Mouse (Mus musculus): ENCODE data around the gene Nrn1l. TPM values are rescaled to one million over a fixed set of nuclear protein-coding genes. Genes with fewer than 3 reads are reported as not detected.
A peak's percentile ranks its signal among the peaks of the same experiment; 100 is the strongest.

The Nrn1l gene
- polyA plus RNA-seq, 2 experiments = 0.22 TPM; not detected in 1

GRCm38 (mm10) chr8:105855248-105856167 lies 37.9 kb upstream of the Nrn1l start:
- Histone ChIP-seq H3K36me3 (replicated peaks; ENCODE audit: control insufficient read depth, insufficient read depth, low read depth) (no peaks in the 10 kb centered on the region; the same call in 1 of the 2 replicates), H3K9me3 (ENCODE audit: control insufficient read depth, low read length) (no peaks in the 10 kb centered on the region), H3K27me3 (ENCODE audit: control insufficient read depth, insufficient read depth, low read length) (no peaks in the 10 kb centered on the region), H3K27ac (peak overlapping the region; percentile 71), H3K4me2 (ENCODE audit: low read depth) (peak overlapping the region; percentile 99), H3K4me3 (ENCODE audit: insufficient read depth in 1 of 2, low read depth in 2 of 2, low read length in 2 of 2) (peak overlapping the region; percentile 70 to 72), H3K4me1 (replicated peaks; ENCODE audit: control insufficient read depth in 2 of 2, insufficient read depth in 2 of 2, low read length in 1 of 2) (peaks cover 37 to 41% of the 10 kb centered on the region in 2 experiments), H3K9ac (replicated peaks) (peak overlapping the region; percentile 85)
- WGBS (ENCODE audit: insufficient replicate concordance) = under 1% methylated on average over 71 of the region's 71 CpGs
- ATAC-seq (ENCODE audit: insufficient read depth) = peak; percentile 40
- TF ChIP-seq CTCF (IDR thresholded peaks at IDR 0.05; ENCODE audit: low read depth) (no peak; the same call in 1 of the 2 replicates), EP300 (IDR thresholded peaks at IDR 0.05; ENCODE audit: low read depth) (no peak)
- no peak for DNase-seq (ENCODE audit: low read depth in 3 of 3, low spot score in 3 of 3)

- H3K9me3 ChIP-seq (ENCODE audit: control insufficient read depth, low read length) = no peaks in the 10 kb centered on the region
- no peaks in the 10 kb centered on the region for H3K27me3 ChIP-seq (ENCODE audit: control insufficient read depth, insufficient read depth, low read length)
- DNase-seq (ENCODE audit: low read depth in 3 of 3, low spot score in 3 of 3) (no peak), ATAC-seq (ENCODE audit: insufficient read depth) (no peak)
- peak overlapping the region; percentile 85 for H3K9ac ChIP-seq (replicated peaks)
- TF ChIP-seq CTCF (IDR thresholded peaks at IDR 0.05; ENCODE audit: low read depth) (no peak), EP300 (IDR thresholded peaks at IDR 0.05; ENCODE audit: low read depth) (no peak)
- no peaks in the 10 kb centered on the region; the same call in 1 of the 2 replicates for H3K36me3 ChIP-seq (replicated peaks; ENCODE audit: control insufficient read depth, insufficient read depth, low read depth)
- peak overlapping the region; percentile 99 for H3K4me2 ChIP-seq (ENCODE audit: low read depth)
- H3K27ac ChIP-seq = peak overlapping the region; percentile 71
- H3K4me1 ChIP-seq (replicated peaks; ENCODE audit: control insufficient read depth in 2 of 2, insufficient read depth in 2 of 2, low read length in 1 of 2) = peaks cover 34 to 37% of the 10 kb centered on the region in 2 experiments
- WGBS (ENCODE audit: insufficient replicate concordance) = 15% methylated on average over 15 of the region's 15 CpGs
- H3K4me3 ChIP-seq (ENCODE audit: insufficient read depth in 1 of 2, low read depth in 2 of 2, low read length in 2 of 2) = peak overlapping the region; percentile 70 to 72
Measured at GRCm38 (mm10) chr8:105856168-105856835, 37.1 kb upstream of the Nrn1l start.

- no peaks in the 10 kb centered on the region; the same call in 1 of the 2 replicates for H3K36me3 ChIP-seq (replicated peaks; ENCODE audit: control insufficient read depth, insufficient read depth, low read depth)
- no peak for DNase-seq (ENCODE audit: low read depth in 3 of 3, low spot score in 3 of 3)
- H3K27ac ChIP-seq = peak overlapping the region; percentile 76
- ATAC-seq (ENCODE audit: insufficient read depth) = no peak
- H3K4me3 ChIP-seq (ENCODE audit: insufficient read depth in 1 of 2, low read depth in 2 of 2, low read length in 2 of 2) = no peak overlapping the region
- H3K9me3 ChIP-seq (ENCODE audit: control insufficient read depth, low read length) = no peaks in the 10 kb centered on the region
- TF ChIP-seq EP300 (IDR thresholded peaks at IDR 0.05; ENCODE audit: low read depth) (no peak), CTCF (IDR thresholded peaks at IDR 0.05; ENCODE audit: low read depth) (no peak)
- H3K27me3 ChIP-seq (ENCODE audit: control insufficient read depth, insufficient read depth, low read length) = no peaks in the 10 kb centered on the region
- peak overlapping the region; percentile 99 for H3K4me2 ChIP-seq (ENCODE audit: low read depth)
- H3K4me1 ChIP-seq (replicated peaks; ENCODE audit: control insufficient read depth in 2 of 2, insufficient read depth in 2 of 2, low read length in 1 of 2) = peaks cover 34 to 46% of the 10 kb centered on the region in 2 experiments
- 61% methylated on average over 5 of the region's 5 CpGs for WGBS (ENCODE audit: insufficient replicate concordance)
- no peak overlapping the region for H3K9ac ChIP-seq (replicated peaks)
Measured at GRCm38 (mm10) chr8:105858495-105858894, 34.9 kb upstream of the Nrn1l start.

GRCm38 (mm10) chr8:105859314-105859713 lies 34.1 kb upstream of the Nrn1l start:
- Histone ChIP-seq H3K27ac (peak overlapping the region; percentile 76), H3K36me3 (replicated peaks; ENCODE audit: control insufficient read depth, insufficient read depth, low read depth) (no peaks in the 10 kb centered on the region; the same call in 1 of the 2 replicates), H3K27me3 (ENCODE audit: control insufficient read depth, insufficient read depth, low read length) (no peaks in the 10 kb centered on the region), H3K9me3 (ENCODE audit: control insufficient read depth, low read length) (no peaks in the 10 kb centered on the region), H3K4me3 (ENCODE audit: insufficient read depth in 1 of 2, low read depth in 2 of 2, low read length in 2 of 2) (peak overlapping the region; percentile 58 to 94; a peak in 3 of 4 replicates), H3K4me2 (ENCODE audit: low read depth) (peak overlapping the region; percentile 99), H3K9ac (replicated peaks) (peak overlapping the region; percentile 76), H3K4me1 (replicated peaks; ENCODE audit: control insufficient read depth in 2 of 2, insufficient read depth in 2 of 2, low read length in 1 of 2) (peaks cover 34 to 46% of the 10 kb centered on the region in 2 experiments)
- WGBS (ENCODE audit: insufficient replicate concordance) = 17% methylated on average over 5 of the region's 5 CpGs
- ATAC-seq (ENCODE audit: insufficient read depth) (peak; percentile 2; the same call in 1 of the 2 replicates), DNase-seq (ENCODE audit: low read depth in 3 of 3, low spot score in 3 of 3) (peak; percentile 79 to 83 (median 81))
- no peak for TF ChIP-seq CTCF (IDR thresholded peaks at IDR 0.05; ENCODE audit: low read depth)
- TF ChIP-seq EP300 (IDR thresholded peaks at IDR 0.05; ENCODE audit: low read depth) = peak; percentile 86

Data from liver, embryonic 14.5 days (tissue).